Mouse (Mus musculus) MEL (cell line): ENCODE measurements around the gene Abca3. TPM values are rescaled to one million over a fixed set of nuclear protein-coding genes. Genes with fewer than 3 reads are reported as not detected.

Experiments used
- DNase-seq: peaks from one replicate; pipeline ENCODE4 v3.0.0; 2011; ENCODE audit warnings: low read depth, low spot score
- H3K27ac ChIP-seq: 2 replicates; pipeline ENCODE4 v1.5.1; 2012; ENCODE audit warnings: low read depth, mild to moderate bottlenecking, control low read depth, low read length, moderate library complexity; ENCODE audit not compliant: control insufficient read depth
- H3K27me3 ChIP-seq, 2 experiments: fragments of 150-350 bp in 1 of 2; sonication (generic) in 1 of 2; 2 replicates each; pipeline ENCODE4 v1.6.1; 2012; ENCODE audit warnings: low read length in 2 of 2, mild to moderate bottlenecking in 2 of 2, improper control_type of control experiment in 1 of 2, moderate library complexity in 1 of 2; ENCODE audit not compliant: insufficient read depth in 2 of 2, control insufficient read depth in 1 of 2
- H3K36me3 ChIP-seq, 2 experiments: 2 replicates each; pipeline ENCODE4 v1.6.1; 2012 to 2014; ENCODE audit warnings: low read length in 2 of 2, improper control_type of control experiment in 1 of 2, inconsistent platforms in 1 of 2, mild to moderate bottlenecking in 1 of 2; ENCODE audit not compliant: insufficient read depth in 2 of 2, control insufficient read depth in 1 of 2
- H3K4me1 ChIP-seq, 2 experiments: fragments of 150-350 bp in 1 of 2; sonication (generic) in 1 of 2; 2 replicates each; pipeline ENCODE4 v1.6.1; 2012; ENCODE audit warnings: low read length in 2 of 2, improper control_type of control experiment in 1 of 2, mild to moderate bottlenecking in 1 of 2; ENCODE audit not compliant: insufficient read depth in 2 of 2, control insufficient read depth in 1 of 2
- H3K4me3 ChIP-seq, 2 experiments: fragments of 150-350 bp in 1 of 2; sonication (generic) in 1 of 2; 2 replicates each; pipeline ENCODE4 v1.5.1; 2012; ENCODE audit warnings: low read depth in 2 of 2, low read length in 2 of 2, mild to moderate bottlenecking in 2 of 2, moderate library complexity in 2 of 2, control low read depth in 1 of 2, improper control_type of control experiment in 1 of 2; ENCODE audit not compliant: control insufficient read depth in 1 of 2, insufficient read depth in 1 of 2
- H3K79me2 ChIP-seq: 2 replicates; pipeline ENCODE4 v1.6.1; 2012; ENCODE audit warnings: mild to moderate bottlenecking, low read length, moderate library complexity; ENCODE audit not compliant: control insufficient read depth, poor library complexity, insufficient read depth
- H3K9ac ChIP-seq: 2 replicates; pipeline ENCODE4 v1.6.1; 2012; ENCODE audit warnings: low read depth, mild to moderate bottlenecking, control low read depth, low read length, moderate library complexity; ENCODE audit not compliant: control insufficient read depth, poor library complexity, severe bottlenecking
- H3K9me3 ChIP-seq: fragments of 150-350 bp; sonication (generic); replicated peaks from 2 replicates; pipeline ENCODE4 v1.6.1; 2012; ENCODE audit warnings: mild to moderate bottlenecking, low read length, improper control_type of control experiment, moderate library complexity; ENCODE audit not compliant: insufficient read depth
- CHD1 ChIP-seq: IDR thresholded peaks from 2 replicates; pipeline ENCODE4 v1.6.1; 2012; ENCODE audit warnings: low read depth, mild to moderate bottlenecking, inconsistent platforms, low read length, improper control_type of control experiment
- ETS1 ChIP-seq: IDR thresholded peaks from 2 replicates; pipeline ENCODE4 v1.6.1; 2012; ENCODE audit warnings: low read depth, mild to moderate bottlenecking, inconsistent platforms, low read length, improper control_type of control experiment, moderate library complexity
- GATA1 ChIP-seq: IDR thresholded peaks from 2 replicates; pipeline ENCODE4 v1.6.1; 2011; ENCODE audit warnings: low read depth, low read length, improper control_type of control experiment
- HCFC1 ChIP-seq: IDR thresholded peaks from 2 replicates; pipeline ENCODE4 v1.6.1; 2012; ENCODE audit warnings: low read depth, mild to moderate bottlenecking, inconsistent platforms, low read length, improper control_type of control experiment, moderate library complexity
- JUND ChIP-seq: IDR thresholded peaks from 2 replicates; pipeline ENCODE4 v1.6.1; 2011; ENCODE audit warnings: low read depth, mild to moderate bottlenecking, improper control_type of control experiment, low read length
- MAX ChIP-seq: IDR thresholded peaks from 2 replicates; pipeline ENCODE4 v1.6.1; 2011; ENCODE audit warnings: low read length, improper control_type of control experiment
- MAZ ChIP-seq: IDR thresholded peaks from 2 replicates; pipeline ENCODE4 v1.6.1; 2012; ENCODE audit warnings: low read depth, mild to moderate bottlenecking, inconsistent platforms, low read length, improper control_type of control experiment
- MEF2A ChIP-seq: IDR thresholded peaks from 2 replicates; pipeline ENCODE4 v1.6.1; 2014; ENCODE audit warnings: low read depth, mild to moderate bottlenecking, inconsistent platforms, low read length, improper control_type of control experiment; ENCODE audit not compliant: poor library complexity, insufficient replicate concordance, severe bottlenecking; ENCODE audit errors: extremely low read depth
- MYC ChIP-seq: IDR thresholded peaks from 2 replicates; pipeline ENCODE4 v1.6.1; 2011; ENCODE audit warnings: low read depth, mild to moderate bottlenecking, low read length, improper control_type of control experiment, moderate library complexity
- NELFE ChIP-seq: IDR thresholded peaks from 2 replicates; pipeline ENCODE4 v1.6.1; 2011; ENCODE audit warnings: low read depth, low read length, improper control_type of control experiment
- POLR2A ChIP-seq, 2 experiments: IDR thresholded peaks; 2 replicates each; pipeline ENCODE4 v1.6.1; 2011 to 2012; ENCODE audit warnings: low read length in 2 of 2, mild to moderate bottlenecking in 2 of 2, control low read depth in 1 of 2, improper control_type of control experiment in 1 of 2, low read depth in 1 of 2, moderate library complexity in 1 of 2; ENCODE audit not compliant: control insufficient read depth in 1 of 2, insufficient read depth in 1 of 2, poor library complexity in 1 of 2
- POLR2AphosphoS5 ChIP-seq: IDR thresholded peaks from 2 replicates; pipeline ENCODE4 v1.6.1; 2012; ENCODE audit warnings: low read depth, borderline replicate concordance, mild to moderate bottlenecking, inconsistent platforms, low read length, moderate library complexity, mixed read lengths
- SIN3A ChIP-seq: IDR thresholded peaks from 2 replicates; pipeline ENCODE4 v1.6.1; 2012; ENCODE audit warnings: low read length, improper control_type of control experiment, inconsistent platforms
- TAL1 ChIP-seq: IDR thresholded peaks from 2 replicates; pipeline ENCODE4 v1.6.1; 2012; ENCODE audit warnings: mild to moderate bottlenecking, inconsistent platforms, low read length, moderate library complexity, mixed read lengths
- TBP ChIP-seq: IDR thresholded peaks from 2 replicates; pipeline ENCODE4 v1.8.0; 2011; ENCODE audit warnings: low read depth, low read length, improper control_type of control experiment
- UBTF ChIP-seq: IDR thresholded peaks from 2 replicates; pipeline ENCODE4 v1.6.1; 2012; ENCODE audit warnings: low read depth, mild to moderate bottlenecking, inconsistent platforms, low read length, improper control_type of control experiment, moderate library complexity, borderline replicate concordance; ENCODE audit not compliant: insufficient read depth
- USF1 ChIP-seq: IDR thresholded peaks from 2 replicates; pipeline ENCODE4 v1.6.1; 2014; ENCODE audit warnings: low read depth, mild to moderate bottlenecking, inconsistent platforms, low read length, improper control_type of control experiment, moderate library complexity
- ZKSCAN1 ChIP-seq: IDR thresholded peaks from 2 replicates; pipeline ENCODE4 v1.6.1; 2012; ENCODE audit warnings: low read depth, mild to moderate bottlenecking, inconsistent platforms, low read length, improper control_type of control experiment, moderate library complexity
- ZNF384 ChIP-seq: IDR thresholded peaks from 2 replicates; pipeline ENCODE4 v1.6.1; 2012; ENCODE audit warnings: low read depth, mild to moderate bottlenecking, inconsistent platforms, low read length, improper control_type of control experiment
- polyA plus RNA-seq, 2 experiments: library from polyadenylated mRNA; stranded (reverse) in 1 of 2; unstranded in 1 of 2; fragments of >175 nt in 1 of 2; fragments of >200 nt in 1 of 2; gene quantifications; 2 replicates each; pipeline versions ENCODE4 v1.2.1 to v1.2.4; 2012; ENCODE audit warnings: low replicate concordance in 2 of 2, low read depth in 1 of 2; ENCODE audit not compliant: insufficient read length in 2 of 2, insufficient read depth in 1 of 2, missing spikeins in 1 of 2
- total RNA-seq: library from RNA; depleted of rRNA; stranded (reverse); fragments of 300-350 nt; gene quantifications from 2 replicates; pipeline ENCODE4 v1.2.3, GENCODE M21; 2012

Abca3 gene
- total and polyA plus RNA-seq, 3 experiments: 32.4 to 37.1 (median 36.6) TPM

DNA sequence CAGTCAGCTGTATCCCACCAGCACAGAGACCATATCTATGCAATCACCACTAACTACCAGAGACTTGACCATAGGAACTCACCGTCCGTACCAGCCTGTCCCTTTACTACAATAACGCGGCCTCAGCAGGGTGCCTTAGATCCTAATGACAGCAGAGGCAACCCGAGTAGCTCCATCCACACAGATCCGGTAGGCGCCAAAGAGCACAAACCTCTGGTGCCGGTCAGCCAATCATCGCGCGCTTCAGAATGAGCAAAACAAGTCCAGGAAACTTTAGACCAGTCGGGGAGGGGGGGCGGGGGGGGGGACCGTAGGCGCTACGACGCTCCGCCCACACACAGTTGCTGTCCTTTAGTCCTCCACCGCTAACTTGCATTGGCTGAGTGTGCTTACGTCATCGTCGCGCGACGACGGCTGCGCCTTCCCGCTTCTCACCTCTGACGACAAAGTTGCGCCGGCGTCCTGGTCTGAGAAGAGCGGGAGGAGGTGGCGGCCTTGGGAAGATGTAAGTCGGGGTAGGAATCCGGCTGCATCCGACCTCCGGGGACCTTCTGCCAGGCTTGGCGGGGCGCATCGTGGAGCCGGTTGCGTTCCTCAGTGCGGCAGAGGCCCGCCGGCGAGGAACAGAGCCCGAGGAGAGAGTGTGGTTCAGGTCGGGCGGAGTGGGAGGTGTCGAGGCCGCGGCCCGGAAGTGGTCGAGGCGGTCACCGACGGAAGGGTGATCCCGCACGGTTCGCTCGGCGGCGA, 62.7 kb downstream of the Abca3 start, which contains the start of gene Rnps1 (continued):
- TF ChIP-seq CHD1 (no peak), POLR2AphosphoS5 (no peak)

DNA sequence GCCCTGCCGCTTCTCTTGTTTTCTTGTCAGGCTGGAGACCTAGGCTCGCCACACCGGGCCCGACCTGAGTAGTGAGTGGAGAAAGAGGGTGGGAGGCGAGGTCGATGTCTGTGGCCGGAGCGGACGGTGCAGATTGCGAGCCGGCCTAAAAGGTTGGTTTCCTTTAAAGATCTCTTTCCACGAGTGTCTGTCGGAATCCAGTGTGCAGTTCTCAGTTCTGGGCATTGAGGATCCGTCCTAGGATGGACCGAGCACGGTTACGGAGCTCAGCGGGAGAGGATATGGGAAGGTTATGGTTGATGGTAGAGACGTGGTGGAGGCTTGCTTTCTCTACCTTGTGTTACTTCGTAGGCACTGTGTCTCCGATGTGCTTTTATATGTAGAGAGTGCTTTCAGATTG, 63.3 kb downstream of the Abca3 start:
- Histone ChIP-seq H3K27me3 (no peaks in the 10 kb centered on the region), H3K9me3 (no peaks in the 10 kb centered on the region), H3K4me1 (peaks cover 3 to 25% of the 10 kb centered on the region in 2 experiments), H3K9ac (peak overlapping the region; percentile 91), H3K36me3 (peaks cover 24 to 36% of the 10 kb centered on the region in 2 experiments), H3K4me3 (peak overlapping the region; percentile 74 to 77), H3K79me2 (peaks cover 46% of the 10 kb centered on the region), H3K27ac (peak overlapping the region; percentile 74)
- no peak for DNase-seq
- TF ChIP-seq TAL1 (no peak), HCFC1 (no peak), ETS1 (no peak), UBTF (no peak), MYC (peak; percentile 10; the same call in 1 of the 2 replicates), JUND (no peak), MAX (no peak), POLR2A (IDR thresholded peaks at IDR 0.05; ENCODE audit: control insufficient read depth in 1 of 2, insufficient read depth in 1 of 2, low read depth in 1 of 2, low read length in 2 of 2, poor library complexity in 1 of 2) (0 out of 4 replicates have a peak, but pooled peaks of 1 of the 2 experiments have one; percentile 29), TBP (no peak), ZNF384 (no peak)

- no peak for DNase-seq
- H3K4me3 ChIP-seq: peak overlapping the region; percentile 74 to 77
- TF ChIP-seq TAL1: no peak
- TF ChIP-seq ETS1: no peak
- no peak for TF ChIP-seq SIN3A
- no peak for TF ChIP-seq ZNF384
- no peak for TF ChIP-seq MEF2A
- no peak for TF ChIP-seq ZKSCAN1
- TF ChIP-seq GATA1: no peak
- TF ChIP-seq NELFE: no peak
- no peak for TF ChIP-seq MAZ
- TF ChIP-seq USF1: no peak
- no peak for TF ChIP-seq JUND
- peak overlapping the region; percentile 91 for H3K9ac ChIP-seq
- no peaks in the 10 kb centered on the region for H3K9me3 ChIP-seq
- H3K4me1 ChIP-seq: peaks cover 3 to 25% of the 10 kb centered on the region in 2 experiments
- H3K36me3 ChIP-seq: peaks cover 29 to 36% of the 10 kb centered on the region in 2 experiments
- H3K27me3 ChIP-seq: no peaks in the 10 kb centered on the region
- no peak overlapping the region; the same call in 1 of the 2 replicates for H3K27ac ChIP-seq
- peaks cover 48% of the 10 kb centered on the region for H3K79me2 ChIP-seq
Measured at GRCm38 (mm10) chr17:24416051-24416652, 64.4 kb downstream of the Abca3 start.
